Mouse (Mus musculus) CD8-positive naive resting alpha-beta T cell, adult 2 months (primary cell): ENCODE measurements around the gene Ppp2r3a.
A peak's percentile ranks its signal among the peaks of the same experiment; 100 is the strongest.

Source experiments
- DNase-seq, 2 experiments: peaks; one replicate each; pipeline ENCODE4 v3.0.0; 2022; ENCODE audit warnings: low read depth in 2 of 2, low spot score in 2 of 2

Gene Ppp2r3a

DNA sequence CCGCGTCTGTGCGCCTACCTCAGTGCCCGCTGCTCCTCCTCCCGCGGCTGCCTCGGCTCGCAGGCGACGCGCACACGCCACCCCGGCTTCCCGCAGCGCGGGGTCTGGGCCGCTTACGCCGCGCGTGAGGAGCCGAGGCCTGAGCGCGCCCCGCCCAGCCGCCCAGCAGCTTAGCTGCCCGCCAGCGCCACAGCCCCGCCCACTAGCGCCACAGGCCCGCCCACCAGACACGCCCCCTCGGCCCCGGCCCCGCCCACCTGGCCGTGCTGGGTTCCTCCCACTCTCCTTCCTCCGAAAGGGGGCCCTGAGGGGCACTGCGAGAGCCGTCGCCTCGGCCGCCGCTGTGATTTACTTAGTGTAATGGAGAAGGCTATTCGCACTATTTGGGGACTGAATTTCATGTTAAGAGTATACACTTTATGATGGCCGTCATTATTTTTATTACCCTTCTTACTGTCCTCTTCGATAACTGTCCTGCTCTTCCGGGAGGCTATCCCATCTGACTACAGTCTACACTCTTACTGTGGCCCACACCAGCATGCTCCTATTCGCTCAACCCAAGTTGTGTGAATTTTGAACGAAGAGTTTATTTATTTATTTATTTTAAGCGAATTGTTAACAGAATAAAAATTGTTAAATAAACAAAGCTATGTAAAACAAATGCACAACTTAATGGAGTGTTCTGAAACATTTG is at the start of gene Ppp2r3a:
Ppp2r3a (minus strand) TSS at position 152 of the 694 bp plus-strand sequence.
- peak; percentile 93 to 95 for DNase-seq

- no peak for DNase-seq
Measured at GRCm38 (mm10) chr9:101300441-101300935, 48.9 kb upstream of the Ppp2r3a start.

DNA sequence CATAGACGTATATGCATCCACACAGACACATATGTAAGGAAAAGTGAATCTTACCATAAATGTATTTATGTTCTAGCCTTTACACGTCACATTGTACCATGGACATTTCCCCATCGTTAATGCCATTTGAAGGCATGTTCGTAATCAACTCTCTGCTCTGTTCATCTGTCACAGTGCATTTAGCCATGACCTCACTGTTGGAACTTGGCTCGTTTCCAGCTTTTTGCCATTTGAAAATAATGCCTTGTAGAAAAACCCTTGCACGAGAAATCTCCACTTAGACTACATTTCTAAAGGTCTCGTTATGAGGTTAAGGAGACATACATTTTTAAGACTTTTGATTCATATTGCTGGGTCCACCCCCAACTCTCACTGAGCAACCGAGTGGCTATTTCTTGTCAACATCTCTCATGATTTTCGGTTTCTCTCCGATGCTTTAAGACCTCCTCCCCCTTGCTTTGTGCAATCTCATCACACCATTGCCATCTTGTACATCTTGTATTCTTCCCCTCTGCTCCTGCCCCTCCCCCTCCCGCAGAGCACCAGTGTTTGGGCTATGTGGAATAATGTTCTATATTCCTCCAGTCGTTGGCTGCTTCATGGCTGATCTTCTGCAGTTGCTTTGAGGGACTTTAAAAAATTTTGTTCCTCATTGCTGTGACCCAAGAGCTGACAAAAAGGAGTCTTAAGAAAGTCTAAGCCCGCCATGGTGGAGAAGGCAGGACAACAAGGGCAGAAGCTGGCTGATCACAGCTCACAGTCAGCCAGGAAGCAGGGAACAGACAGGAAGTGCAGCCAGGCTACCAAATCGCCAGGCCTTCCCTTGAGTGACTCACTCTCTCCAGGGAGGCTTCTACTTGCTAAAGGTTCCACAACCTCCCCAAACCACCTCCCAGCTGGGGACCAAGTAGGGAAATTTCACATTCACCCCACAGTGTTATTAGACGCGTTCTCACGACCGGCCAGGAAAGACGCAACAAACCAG is 40.4 kb upstream of the Ppp2r3a start:
- DNase-seq, result no peak

- no peak for DNase-seq
Measured at GRCm38 (mm10) chr9:101290876-101291275, 39.3 kb upstream of the Ppp2r3a start.

- no peak for DNase-seq
Measured at GRCm38 (mm10) chr9:101289750-101290149, 38.2 kb upstream of the Ppp2r3a start.

GRCm38 (mm10) chr9:101288901-101289647 is 37.5 kb upstream of the Ppp2r3a start:
- no peak for DNase-seq

DNA sequence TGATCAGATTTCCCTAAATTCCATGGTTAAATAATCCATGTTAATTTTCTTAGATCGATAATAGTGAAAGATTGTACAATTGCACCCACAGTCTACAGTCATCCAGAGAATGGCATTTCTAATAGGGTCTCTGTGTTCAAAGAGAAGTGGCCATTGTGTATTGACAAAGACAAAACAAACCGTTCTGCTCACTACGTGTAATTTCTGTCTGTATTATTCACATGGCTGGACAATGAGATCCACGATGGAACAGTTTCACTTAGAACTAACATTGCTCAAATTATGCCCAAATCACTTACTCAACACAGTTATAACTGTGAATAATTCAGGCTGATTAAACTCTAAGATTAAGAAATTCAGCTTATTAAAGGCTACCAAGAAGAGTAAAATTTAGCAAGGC is 35.2 kb upstream of the Ppp2r3a start:
- DNase-seq, result no peak

- DNase-seq, result no peak
Measured at GRCm38 (mm10) chr9:101284049-101284448, 32.5 kb upstream of the Ppp2r3a start.

DNA sequence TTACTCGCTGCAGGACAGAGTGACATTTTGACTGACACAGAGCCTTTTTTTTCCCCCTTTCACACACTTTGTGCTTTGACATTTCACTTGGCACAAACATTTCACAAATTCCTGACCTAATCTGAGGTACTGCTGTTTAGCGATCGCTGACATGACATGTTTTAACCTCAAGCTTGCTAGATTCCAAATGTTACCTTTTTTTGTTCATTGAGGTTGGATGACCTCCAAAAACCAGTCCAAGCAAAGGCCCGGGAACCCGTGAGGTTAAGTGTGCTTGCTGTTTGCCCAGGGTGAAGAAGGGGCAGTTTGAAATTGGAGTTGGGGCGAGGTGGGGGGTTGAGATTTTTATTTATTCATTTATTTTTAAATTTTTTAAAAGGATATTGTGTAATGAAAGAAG is 31.1 kb upstream of the Ppp2r3a start:
- DNase-seq, result no peak

- DNase-seq, result no peak
Measured at GRCm38 (mm10) chr9:101281906-101282305, 30.3 kb upstream of the Ppp2r3a start.

DNA sequence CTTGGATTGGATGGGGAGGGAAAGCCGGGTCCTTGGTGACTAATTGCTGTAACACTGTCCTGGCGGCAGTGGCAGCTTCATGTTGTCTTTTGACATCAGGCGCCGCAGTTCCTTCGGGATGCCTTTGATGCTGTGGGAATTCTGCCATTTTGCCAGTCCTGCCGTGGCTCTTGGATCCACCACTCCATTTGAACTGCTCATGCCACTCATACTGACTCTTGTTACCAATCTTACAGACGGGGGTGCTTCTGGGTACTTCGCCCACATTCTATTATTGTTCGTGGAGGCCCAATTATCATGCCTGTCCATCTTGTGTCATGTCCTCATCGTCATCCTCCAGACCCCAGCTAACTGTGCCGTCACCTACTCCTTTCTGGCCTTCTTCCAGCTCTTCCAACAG is 29.7 kb upstream of the Ppp2r3a start:
- DNase-seq, result no peak

- DNase-seq, result no peak
Measured at GRCm38 (mm10) chr9:101280867-101281266, 29.3 kb upstream of the Ppp2r3a start.

- no peak for DNase-seq
Measured at GRCm38 (mm10) chr9:101280211-101280610, 28.6 kb upstream of the Ppp2r3a start.

DNA sequence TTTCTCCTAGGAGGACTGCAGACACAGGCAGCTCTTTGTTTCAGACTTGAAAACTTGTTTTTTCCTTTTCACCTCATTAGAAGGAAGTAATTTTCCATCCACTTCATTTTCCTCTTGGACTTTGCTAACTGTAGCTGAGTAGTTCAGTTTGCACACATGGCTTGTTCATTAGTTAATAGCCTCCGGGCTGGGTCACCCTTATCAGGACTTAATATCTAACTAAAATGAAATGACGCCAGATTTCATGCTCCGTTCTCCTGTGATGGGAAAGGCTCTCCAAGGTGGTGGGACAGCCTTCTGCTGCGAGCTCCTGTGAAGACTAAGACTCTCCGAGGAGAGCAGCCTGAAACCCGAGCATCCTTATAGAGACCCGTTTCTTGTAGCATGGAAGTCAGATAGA is 21.1 kb upstream of the Ppp2r3a start:
- DNase-seq, result no peak

DNA sequence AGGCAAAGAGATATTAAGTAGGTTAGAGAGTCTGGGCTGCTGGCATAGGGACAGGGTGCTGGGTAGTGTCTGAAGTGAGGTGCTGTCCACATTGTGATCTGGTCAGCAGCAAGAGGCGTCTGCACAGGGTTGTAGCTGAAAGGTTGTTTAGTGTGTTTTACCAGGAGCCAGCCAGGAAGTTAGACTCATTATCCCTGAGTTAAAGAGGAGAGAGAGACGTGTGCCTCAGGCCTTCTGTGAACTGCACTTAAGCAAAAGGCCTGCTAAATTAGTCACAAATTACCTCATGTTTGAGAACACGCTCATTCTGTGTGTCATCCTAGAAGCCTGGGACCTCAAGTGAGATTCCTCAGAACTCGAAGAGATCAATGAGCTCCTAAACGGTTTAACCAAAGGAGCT is 18.4 kb upstream of the Ppp2r3a start:
- no peak for DNase-seq

DNA sequence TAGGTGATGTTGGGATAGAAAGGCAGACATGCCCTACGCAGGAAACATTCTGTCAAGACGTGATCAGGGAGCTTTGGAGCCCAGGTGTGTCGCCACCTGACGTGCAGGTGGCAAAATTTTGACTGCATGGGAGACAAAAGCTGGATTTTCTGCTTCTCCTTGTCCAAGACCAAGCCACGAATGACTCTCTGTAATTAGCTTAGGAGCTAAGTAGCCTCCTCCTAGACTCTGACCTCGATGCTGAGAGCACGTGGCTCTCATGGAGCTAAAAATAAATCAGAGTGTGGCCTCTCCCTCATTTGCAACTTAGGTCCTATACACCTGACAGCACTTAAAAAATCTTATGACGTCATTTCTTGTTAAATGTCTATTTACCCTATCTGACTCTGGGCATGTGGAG is 14.4 kb upstream of the Ppp2r3a start:
- no peak for DNase-seq

DNA sequence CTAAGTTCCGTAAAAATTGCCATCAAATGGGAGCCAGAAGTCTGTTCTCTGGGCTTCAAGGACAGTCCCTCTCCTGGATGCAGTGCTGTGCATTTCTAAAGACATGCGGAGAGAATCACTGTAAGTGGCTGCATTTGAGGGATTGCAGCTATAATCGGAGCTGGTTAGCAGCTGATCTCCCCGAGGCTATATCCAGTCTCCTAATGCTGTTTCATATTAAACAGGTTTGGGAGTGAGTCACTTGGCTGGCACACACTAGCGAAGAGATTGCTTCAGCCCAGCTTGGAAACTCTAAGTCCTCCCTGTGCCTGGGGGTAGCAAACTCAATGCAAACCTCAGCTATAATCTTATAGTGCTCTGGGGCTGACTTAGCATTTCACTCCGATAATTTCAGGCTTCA is 14.0 kb upstream of the Ppp2r3a start:
- no peak for DNase-seq

GRCm38 (mm10) chr9:101262815-101263214 is 11.2 kb upstream of the Ppp2r3a start:
- DNase-seq, result no peak

GRCm38 (mm10) chr9:101261989-101262571 is 10.5 kb upstream of the Ppp2r3a start:
- DNase-seq, result no peak

DNA sequence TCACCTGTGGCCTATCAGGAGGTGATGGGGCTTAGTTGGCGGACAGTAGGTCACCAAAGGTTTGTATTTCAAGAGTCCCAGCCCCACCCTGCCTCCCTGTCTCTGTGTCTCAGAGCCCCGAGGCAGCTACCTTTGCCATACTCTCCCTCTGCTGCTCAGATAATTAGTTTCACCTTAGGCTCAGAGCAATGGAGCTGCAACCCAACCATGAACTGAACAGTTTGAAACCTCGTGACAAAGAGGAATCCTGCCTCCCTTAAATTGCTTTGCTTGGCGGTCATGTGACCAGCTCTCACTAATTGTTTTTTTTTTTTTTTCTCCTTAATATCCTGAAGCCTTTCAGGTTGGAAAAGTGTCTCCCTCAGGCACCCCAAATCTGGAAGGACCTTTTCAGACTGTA is 9.8 kb upstream of the Ppp2r3a start:
- no peak for DNase-seq

DNA sequence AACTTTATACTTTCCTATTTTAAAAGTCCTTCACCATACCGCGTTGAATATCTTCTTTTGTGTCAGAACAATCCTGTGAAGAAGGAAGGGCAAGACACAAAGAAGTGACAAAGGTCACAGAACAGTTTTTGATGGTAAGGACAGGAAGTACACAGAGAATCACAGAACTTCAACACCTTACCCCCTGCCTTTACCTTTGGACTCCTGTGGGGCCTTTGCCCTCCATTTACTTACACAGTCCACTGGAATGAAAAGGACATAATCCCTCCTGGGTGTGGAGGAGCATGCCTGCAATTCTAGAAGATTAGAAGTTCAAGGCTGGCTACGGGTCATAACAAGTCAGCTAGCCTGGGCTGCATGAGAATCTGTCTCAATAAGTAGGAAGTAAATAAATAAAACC is 1.5 kb upstream of the Ppp2r3a start:
- no peak for DNase-seq
